Mouse (Mus musculus) heart, embryonic 10.5 days (tissue): ENCODE results near the gene Mydgf. TPM values are rescaled to one million over a fixed set of nuclear protein-coding genes. Genes with fewer than 3 reads are reported as not detected.
A peak's percentile ranks its signal among the peaks of the same experiment; 100 is the strongest.

Experiments
- DNase-seq: peaks from one replicate; pipeline ENCODE4 v3.0.0-alpha.2; 2017; ENCODE audit warnings: low spot score
- H3K27ac ChIP-seq: fragments of 300-500 bp; sonication (generic); 2 replicates; pipeline ENCODE4 v1.5.1; 2016; ENCODE audit warnings: mild to moderate bottlenecking
- H3K27me3 ChIP-seq: fragments of 300-500 bp; sonication (generic); 2 replicates; pipeline ENCODE4 v1.6.1; 2016; ENCODE audit warnings: mild to moderate bottlenecking; ENCODE audit not compliant: poor library complexity, insufficient read depth, severe bottlenecking
- H3K36me3 ChIP-seq: fragments of 300-500 bp; sonication (generic); 2 replicates; pipeline ENCODE4 v1.6.1; 2016; ENCODE audit warnings: mild to moderate bottlenecking, moderate library complexity
- H3K4me1 ChIP-seq: fragments of 300-500 bp; sonication (generic); 2 replicates; pipeline ENCODE4 v1.6.1; 2016; ENCODE audit warnings: mild to moderate bottlenecking
- H3K4me3 ChIP-seq: fragments of 300-500 bp; sonication (generic); 2 replicates; pipeline ENCODE4 v1.5.1; 2016; ENCODE audit warnings: mild to moderate bottlenecking, moderate library complexity
- H3K9me3 ChIP-seq: fragments of 300-500 bp; sonication (generic); 2 replicates; pipeline ENCODE4 v1.6.1; 2016; ENCODE audit warnings: mild to moderate bottlenecking, moderate library complexity
- WGBS: fragments of 180-500 bp; shearing (Covaris S2); methylation state at CpG from one replicate; pipeline ENCODE4 v1.1.7; 2016; 5-methylcytosine and 5-hydroxymethylcytosine counted together
- polyA plus RNA-seq: library from polyadenylated mRNA; unstranded; fragments of >200 nt; fragmentation: Nextera tagmentation; extraction: Ambion mirVana; gene quantifications from 2 replicates; pipeline ENCODE4 v1.2.1, GENCODE M21; 2016

The Mydgf gene
- polyA plus RNA-seq, 1 experiment from 2014 or later: 106 TPM

GRCm38 (mm10) chr17:56207963-56208530 is 24.3 kb upstream of the Mydgf start:
- Histone ChIP-seq H3K9me3 (no peaks in the 10 kb centered on the region), H3K27me3 (no peaks in the 10 kb centered on the region), H3K4me1 (peaks cover 6% of the 10 kb centered on the region), H3K36me3 (peaks cover 96% of the 10 kb centered on the region), H3K27ac (no peak overlapping the region), H3K4me3 (no peak overlapping the region)
- 90% methylated on average over 9 of the region's 9 CpGs for WGBS
- no peak for DNase-seq

GRCm38 (mm10) chr17:56206986-56207674 is 23.4 kb upstream of the Mydgf start:
- Histone ChIP-seq H3K4me3 (no peak overlapping the region), H3K27me3 (no peaks in the 10 kb centered on the region), H3K27ac (no peak overlapping the region), H3K4me1 (no peaks in the 10 kb centered on the region), H3K9me3 (no peaks in the 10 kb centered on the region), H3K36me3 (peaks cover 99% of the 10 kb centered on the region)
- 80% methylated on average over 6 of the region's 6 CpGs for WGBS
- DNase-seq: no peak

- DNase-seq: no peak
- WGBS: 75% methylated on average over 10 of the region's 10 CpGs
- H3K9me3 ChIP-seq: no peaks in the 10 kb centered on the region
- no peak overlapping the region for H3K27ac ChIP-seq
- H3K4me1 ChIP-seq: no peaks in the 10 kb centered on the region
- H3K36me3 ChIP-seq: peaks cover 99% of the 10 kb centered on the region
- H3K27me3 ChIP-seq: no peaks in the 10 kb centered on the region
- H3K4me3 ChIP-seq: no peak overlapping the region
Observed at GRCm38 (mm10) chr17:56206276-56206884, 22.7 kb upstream of the Mydgf start.

GRCm38 (mm10) chr17:56203729-56204128 is 20.0 kb upstream of the Mydgf start:
- Histone ChIP-seq H3K36me3 (peaks cover 93% of the 10 kb centered on the region), H3K9me3 (no peaks in the 10 kb centered on the region), H3K4me1 (no peaks in the 10 kb centered on the region), H3K27me3 (no peaks in the 10 kb centered on the region), H3K4me3 (no peak overlapping the region), H3K27ac (no peak overlapping the region)
- 67% methylated on average over 3 of the region's 3 CpGs for WGBS
- DNase-seq: no peak

- no peaks in the 10 kb centered on the region for H3K9me3 ChIP-seq
- no peak overlapping the region for H3K27ac ChIP-seq
- H3K4me1 ChIP-seq: no peaks in the 10 kb centered on the region
- H3K27me3 ChIP-seq: no peaks in the 10 kb centered on the region
- 88% methylated on average over 8 of the region's 8 CpGs for WGBS
- H3K36me3 ChIP-seq: peaks cover 94% of the 10 kb centered on the region
- no peak for DNase-seq
- H3K4me3 ChIP-seq: no peak overlapping the region
Observed at GRCm38 (mm10) chr17:56202476-56202875, 18.8 kb upstream of the Mydgf start.

GRCm38 (mm10) chr17:56201642-56202041 is 17.9 kb upstream of the Mydgf start:
- WGBS: 66% methylated on average over 3 of the region's 3 CpGs
- Histone ChIP-seq H3K27me3 (no peaks in the 10 kb centered on the region), H3K27ac (no peak overlapping the region), H3K4me3 (no peak overlapping the region), H3K9me3 (no peaks in the 10 kb centered on the region), H3K4me1 (no peaks in the 10 kb centered on the region), H3K36me3 (peaks cover 94% of the 10 kb centered on the region)
- no peak for DNase-seq

GRCm38 (mm10) chr17:56200586-56200985 is 16.9 kb upstream of the Mydgf start:
- DNase-seq: no peak
- Histone ChIP-seq H3K4me1 (no peaks in the 10 kb centered on the region), H3K9me3 (no peaks in the 10 kb centered on the region), H3K27me3 (no peaks in the 10 kb centered on the region), H3K4me3 (no peak overlapping the region), H3K27ac (no peak overlapping the region), H3K36me3 (peaks cover 94% of the 10 kb centered on the region)
- WGBS: 85% methylated on average over 9 of the region's 9 CpGs

GRCm38 (mm10) chr17:56196860-56197259 is 13.1 kb upstream of the Mydgf start:
- Histone ChIP-seq H3K27me3 (no peaks in the 10 kb centered on the region), H3K27ac (no peak overlapping the region), H3K9me3 (no peaks in the 10 kb centered on the region), H3K4me3 (no peak overlapping the region), H3K4me1 (no peaks in the 10 kb centered on the region), H3K36me3 (peaks cover 93% of the 10 kb centered on the region)
- no peak for DNase-seq
- WGBS: 73% methylated on average over 2 of the region's 2 CpGs

GRCm38 (mm10) chr17:56194765-56195164 is 11.0 kb upstream of the Mydgf start:
- Histone ChIP-seq H3K27ac (no peak overlapping the region), H3K9me3 (no peaks in the 10 kb centered on the region), H3K4me3 (no peak overlapping the region), H3K27me3 (no peaks in the 10 kb centered on the region), H3K36me3 (peaks cover 94% of the 10 kb centered on the region), H3K4me1 (no peaks in the 10 kb centered on the region)
- DNase-seq: no peak
- WGBS: 92% methylated on average over 13 of the region's 13 CpGs

- Histone ChIP-seq H3K36me3 (peaks cover 97% of the 10 kb centered on the region), H3K4me1 (no peaks in the 10 kb centered on the region), H3K27me3 (no peaks in the 10 kb centered on the region), H3K27ac (no peak overlapping the region), H3K4me3 (no peak overlapping the region), H3K9me3 (no peaks in the 10 kb centered on the region)
- 91% methylated on average over 12 of the region's 12 CpGs for WGBS
- no peak for DNase-seq
Observed at GRCm38 (mm10) chr17:56194357-56194756, 10.6 kb upstream of the Mydgf start.

GRCm38 (mm10) chr17:56191266-56191665 is 7.5 kb upstream of the Mydgf start:
- no peaks in the 10 kb centered on the region for H3K27me3 ChIP-seq
- WGBS: 88% methylated on average over 6 of the region's 6 CpGs
- no peaks in the 10 kb centered on the region for H3K9me3 ChIP-seq
- H3K4me3 ChIP-seq: no peak overlapping the region
- DNase-seq: no peak
- H3K27ac ChIP-seq: no peak overlapping the region
- H3K4me1 ChIP-seq: no peaks in the 10 kb centered on the region
- H3K36me3 ChIP-seq: peaks cover 97% of the 10 kb centered on the region

GRCm38 (mm10) chr17:56185281-56186141 is 1.8 kb upstream of the Mydgf start:
- Histone ChIP-seq H3K27ac (peak overlapping the region; percentile 43; the same call in 1 of the 2 replicates), H3K36me3 (peaks cover 64% of the 10 kb centered on the region), H3K9me3 (no peaks in the 10 kb centered on the region), H3K27me3 (no peaks in the 10 kb centered on the region), H3K4me1 (peaks cover 21% of the 10 kb centered on the region), H3K4me3 (no peak overlapping the region)
- WGBS: 47% methylated on average over 11 of the region's 11 CpGs
- no peak for DNase-seq
